In the genomic region with DNA sequence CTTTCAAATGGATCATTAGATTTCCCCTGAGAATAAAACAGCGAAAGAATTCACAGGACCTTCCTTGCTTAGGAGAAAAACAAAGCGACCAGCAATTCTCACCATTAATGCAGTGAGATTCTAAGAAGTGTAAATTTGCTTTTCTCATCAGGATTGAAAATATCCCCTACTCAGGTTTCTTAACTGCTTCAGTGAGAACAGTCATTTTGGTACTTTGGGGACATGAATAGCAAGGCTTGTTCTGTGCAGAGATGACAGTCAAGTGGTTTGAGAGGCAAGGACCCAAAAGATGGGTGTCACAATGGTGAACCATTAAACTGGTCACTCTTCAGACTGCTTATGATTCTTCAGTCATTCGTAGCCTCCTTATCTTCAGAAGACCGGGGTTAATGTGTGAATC, we compare ENCODE assay signal across 33 mouse cellular contexts.
"Had no signal": no experiment of that assay in that cellular context is flagged by ENCODE, and none has a peak within 500 bp of the region (broad histone marks: within the 10 kb centered on the region; RNA-seq: fewer than 3 reads in every experiment).

No protein-coding gene starts in this region.

- DNase-seq: heart, adult 2 months; heart, postnatal 10 days; heart, postnatal 14 days; heart, postnatal 36 days; kidney, adult 11 months; kidney, adult 18-20 months; kidney, adult 2 months; kidney, adult 8-10 months; kidney, adult 9 months; kidney, postnatal 10 days; kidney, postnatal 14 days; kidney, postnatal 25 days; kidney, postnatal 36 days; kidney, postnatal 4 days; layer of hippocampus, adult 9-11 months; layer of hippocampus, postnatal 36 days had no signal

- H3K4me2 ChIP-seq: heart, embryonic 11.5 days; heart, embryonic 12.5 days; heart, embryonic 13.5 days; heart, embryonic 15.5 days; hindbrain, embryonic 12.5 days; hindbrain, embryonic 15.5 days; intestine, embryonic 15.5 days; kidney, embryonic 15.5 days had no signal

- H3K36me3 ChIP-seq: heart, embryonic 15.5 days; hindbrain, embryonic 15.5 days; intestine, embryonic 15.5 days had no signal

- H3K27ac ChIP-seq: heart, adult 2 months; heart, embryonic 10.5 days; heart, embryonic 13.5 days; heart, embryonic 15.5 days; hindbrain, embryonic 10.5 days; hindbrain, embryonic 12.5 days; hindbrain, embryonic 15.5 days; hindbrain, postnatal 0 days; intestine, embryonic 15.5 days; kidney, embryonic 15.5 days; kidney, postnatal 0 days; layer of hippocampus, adult 2 months; left cerebral cortex, adult 2 months had no signal

- H3K4me1 ChIP-seq: hindbrain, embryonic 12.5 days; hindbrain, embryonic 15.5 days; intestine, embryonic 15.5 days; kidney, embryonic 15.5 days had no signal

- H3K9me3 ChIP-seq: heart, embryonic 10.5 days; heart, embryonic 12.5 days; heart, embryonic 13.5 days; heart, embryonic 15.5 days; hindbrain, embryonic 10.5 days; hindbrain, embryonic 12.5 days; hindbrain, embryonic 15.5 days; intestine, embryonic 15.5 days; kidney, embryonic 15.5 days had no signal

- ATAC-seq: hindbrain, embryonic 16.5 days; hindbrain, postnatal 0 days; inflammation-experienced regulatory T-cells, adult 6 months; intestine, embryonic 15.5 days; intestine, postnatal 0 days had no signal

- H3K9ac ChIP-seq: heart, embryonic 12.5 days; heart, embryonic 13.5 days; heart, embryonic 15.5 days; hindbrain, embryonic 12.5 days; hindbrain, embryonic 15.5 days; intestine, embryonic 15.5 days; kidney, embryonic 15.5 days had no signal

- H3K27me3 ChIP-seq: heart, embryonic 12.5 days; heart, embryonic 13.5 days; heart, embryonic 15.5 days; hindbrain, embryonic 12.5 days; hindbrain, embryonic 15.5 days; intestine, embryonic 15.5 days; kidney, embryonic 15.5 days had no signal

- H3K4me3 ChIP-seq: heart, adult 2 months; heart, embryonic 10.5 days; heart, embryonic 12.5 days; heart, embryonic 13.5 days; heart, embryonic 15.5 days; hindbrain, embryonic 10.5 days; hindbrain, embryonic 12.5 days; hindbrain, embryonic 15.5 days; intestine, embryonic 15.5 days; kidney, embryonic 15.5 days; layer of hippocampus, adult 2 months; left cerebral cortex, adult 2 months had no signal
